Mouse (Mus musculus) lung, postnatal 0 days (tissue): Measurements from ENCODE around the gene Shmt2. TPM values are rescaled to one million over a fixed set of nuclear protein-coding genes. Genes with fewer than 3 reads are reported as not detected.

ENCODE experiments used
- ATAC-seq: fragments of 200-750 bp; cut with Nextera tagmentation; 2 replicates; pipeline ENCODE4 v1.8.0; 2017; ENCODE audit warnings: moderate library complexity
- DNase-seq: peaks from one replicate; pipeline ENCODE4 v3.0.0-alpha.2; 2016; ENCODE audit warnings: low spot score
- H3K27ac ChIP-seq: fragments of 300-500 bp; sonication (generic); 2 replicates; pipeline ENCODE4 v1.5.1; 2014; ENCODE audit warnings: antibody characterized with exemption, mild to moderate bottlenecking, low read length, mixed read lengths
- H3K27me3 ChIP-seq: fragments of 300-500 bp; sonication (generic); replicated peaks from 2 replicates; pipeline ENCODE4 v1.6.1; 2014; ENCODE audit warnings: low read length, mixed read lengths; ENCODE audit not compliant: insufficient read depth
- H3K36me3 ChIP-seq: fragments of 300-500 bp; sonication (generic); 2 replicates; pipeline ENCODE4 v1.6.1; 2014; ENCODE audit warnings: low read length, mixed read lengths; ENCODE audit not compliant: insufficient read depth
- H3K4me1 ChIP-seq: fragments of 300-500 bp; sonication (generic); 2 replicates; pipeline ENCODE4 v1.6.1; 2014; ENCODE audit warnings: antibody characterized with exemption, low read depth, low read length, mixed read lengths; ENCODE audit not compliant: insufficient read depth
- H3K4me2 ChIP-seq: fragments of 300-500 bp; sonication (generic); replicated peaks from 2 replicates; pipeline ENCODE4 v1.6.1; 2014; ENCODE audit warnings: low read depth, mild to moderate bottlenecking, low read length, moderate library complexity, mixed read lengths
- H3K4me3 ChIP-seq: fragments of 300-500 bp; sonication (generic); 2 replicates; pipeline ENCODE4 v1.5.1; 2014; ENCODE audit warnings: low read depth, low read length
- H3K9ac ChIP-seq: fragments of 300-500 bp; sonication (generic); replicated peaks from 2 replicates; pipeline ENCODE4 v1.6.1; 2014; ENCODE audit warnings: low read depth, mild to moderate bottlenecking
- H3K9me3 ChIP-seq: fragments of 300-500 bp; sonication (generic); 2 replicates; pipeline ENCODE4 v1.6.1; 2016; ENCODE audit warnings: low read length, mixed read lengths
- CTCF ChIP-seq: IDR thresholded peaks from 2 replicates; pipeline ENCODE4 v1.5.1; 2016; ENCODE audit warnings: antibody characterized with exemption, mild to moderate bottlenecking
- EP300 ChIP-seq: IDR thresholded peaks from 2 replicates; pipeline ENCODE4 v1.6.1; 2016; ENCODE audit warnings: antibody characterized with exemption, mild to moderate bottlenecking, control low read depth
- WGBS: fragments of 180-500 bp; shearing (Covaris S2); extraction: QIAGEN DNeasy Blood & Tissue Kit; methylation state at CpG from one replicate; pipeline ENCODE4 v1.1.7; 2014; 5-methylcytosine and 5-hydroxymethylcytosine counted together
- polyA plus RNA-seq: library from polyadenylated mRNA; unstranded; fragments of >200 nt; fragmentation: Nextera tagmentation; extraction: Ambion mirVana; gene quantifications from 2 replicates; pipeline ENCODE4 v1.2.1, GENCODE M21; 2015

Gene Shmt2
- polyA plus RNA-seq, 1 experiment from 2014 or later, result 27.1 TPM

DNA sequence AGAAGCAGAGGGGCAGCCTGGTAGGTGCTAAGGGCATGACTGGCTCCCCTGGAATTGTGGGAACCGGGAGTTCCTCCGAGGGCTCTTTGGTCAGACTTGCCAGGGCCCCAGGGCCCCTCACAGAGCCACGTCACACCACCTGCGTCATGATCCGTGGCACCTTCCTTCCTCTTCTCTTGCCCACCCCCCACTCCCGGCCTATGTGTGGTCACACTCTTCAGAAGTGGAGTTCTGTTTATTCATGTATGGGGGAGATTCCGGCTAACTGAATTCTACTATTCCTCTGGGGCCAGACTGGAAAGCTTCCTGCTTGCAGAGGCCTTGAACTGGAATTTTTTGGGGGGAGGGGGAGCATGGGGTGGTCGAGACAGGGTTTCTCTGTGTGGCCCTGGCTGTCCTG is 41.6 kb upstream of the Shmt2 start:
- H3K27ac ChIP-seq, result no peak overlapping the region
- H3K36me3 ChIP-seq, result peaks cover 4% of the 10 kb centered on the region; the same call in 1 of the 2 replicates

DNA sequence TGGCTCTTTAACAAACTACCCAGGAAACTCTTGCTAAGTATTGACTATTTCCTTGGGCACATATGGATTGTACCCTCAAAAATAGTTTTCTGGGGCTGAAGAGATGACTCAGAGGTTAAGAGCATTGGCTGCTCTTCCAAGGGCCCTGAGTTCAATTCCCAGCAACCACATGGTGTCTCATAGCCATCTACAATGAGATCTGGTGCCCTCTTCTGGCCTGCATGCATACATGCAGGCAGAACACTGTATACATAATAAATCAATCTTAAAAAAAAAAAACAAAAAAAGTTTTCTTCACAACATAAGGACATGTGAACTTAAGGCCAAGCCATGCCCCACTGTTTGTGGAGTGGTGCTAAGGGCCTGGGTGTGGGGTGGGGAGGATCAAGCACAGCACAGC is 38.9 kb upstream of the Shmt2 start:
- Histone ChIP-seq H3K9me3 (no peaks in the 10 kb centered on the region), H3K4me3 (no peak overlapping the region), H3K4me2 (no peak overlapping the region), H3K4me1 (no peaks in the 10 kb centered on the region), H3K36me3 (0 out of 2 replicates have a peak, but pooled peaks cover 3% of the 10 kb centered on the region), H3K27me3 (no peaks in the 10 kb centered on the region), H3K9ac (no peak overlapping the region), H3K27ac (no peak overlapping the region)
- ATAC-seq, result no peak
- DNase-seq, result no peak
- TF ChIP-seq CTCF (peak; percentile 57), EP300 (no peak)

More for the DNA sequence above, 41.6 kb upstream of the Shmt2 start:
- ATAC-seq (peak; percentile 50), DNase-seq (peak; percentile 16)
- H3K9me3 ChIP-seq, result no peaks in the 10 kb centered on the region
- no peaks in the 10 kb centered on the region for H3K4me1 ChIP-seq
- H3K9ac ChIP-seq, result no peak overlapping the region
- H3K4me2 ChIP-seq, result no peak overlapping the region
- 45% methylated on average over 8 of the region's 8 CpGs for WGBS
- TF ChIP-seq CTCF (no peak), EP300 (no peak)
- H3K27me3 ChIP-seq, result no peaks in the 10 kb centered on the region
- H3K4me3 ChIP-seq, result no peak overlapping the region

DNA sequence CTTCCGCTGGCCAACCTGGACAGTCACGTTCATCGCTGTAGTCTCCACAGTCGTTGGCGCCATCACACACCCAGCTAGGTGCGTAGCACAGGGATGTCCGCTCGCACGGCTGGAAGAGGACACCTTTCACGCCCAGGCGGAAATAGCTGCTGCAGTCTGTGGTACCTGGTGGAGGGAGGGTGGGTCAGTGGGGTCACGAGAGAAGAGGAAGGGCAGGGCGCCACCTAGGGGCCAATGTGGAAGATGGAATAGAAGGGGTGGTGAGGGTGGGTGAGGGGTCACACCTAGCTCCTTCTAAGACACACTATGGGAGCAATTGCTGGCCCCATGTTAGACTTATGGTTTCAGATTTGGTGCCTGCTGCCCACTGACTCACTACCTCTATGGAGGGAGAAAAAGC is 35.2 kb upstream of the Shmt2 start:
- Histone ChIP-seq H3K4me2 (no peak overlapping the region), H3K27me3 (no peaks in the 10 kb centered on the region), H3K4me3 (no peak overlapping the region), H3K4me1 (no peaks in the 10 kb centered on the region), H3K9ac (no peak overlapping the region), H3K36me3 (0 out of 2 replicates have a peak, but pooled peaks cover 8% of the 10 kb centered on the region), H3K27ac (no peak overlapping the region), H3K9me3 (no peaks in the 10 kb centered on the region)
- no peak for DNase-seq
- no peak for ATAC-seq
- 89% methylated on average over 13 of the region's 13 CpGs for WGBS
- TF ChIP-seq CTCF (peak; percentile 45), EP300 (no peak)

DNA sequence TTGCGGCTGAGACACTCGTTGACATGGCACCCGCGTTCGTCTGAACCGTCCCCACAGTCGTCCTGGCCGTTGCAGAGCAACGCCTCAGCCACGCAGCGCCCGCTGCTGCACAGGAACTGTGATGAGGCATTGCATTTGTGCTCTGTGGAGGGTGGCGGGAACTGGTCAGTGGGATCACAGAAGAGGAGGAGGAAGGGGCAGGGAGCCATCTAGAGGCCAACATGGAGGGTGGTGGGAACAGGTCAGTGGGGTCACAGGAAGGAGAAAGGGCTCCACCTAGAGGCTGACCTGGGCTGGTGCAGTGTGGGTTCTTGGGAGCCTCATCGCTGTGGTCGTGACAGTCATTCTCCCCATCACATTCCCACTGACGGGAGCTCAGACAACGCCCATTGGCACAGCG is 33.5 kb upstream of the Shmt2 start:
- H3K9ac ChIP-seq, result no peak overlapping the region
- peak; percentile 43 for ATAC-seq
- 65% methylated on average over 18 of the region's 18 CpGs for WGBS
- no peak overlapping the region for H3K27ac ChIP-seq
- H3K36me3 ChIP-seq, result peaks cover 14% of the 10 kb centered on the region; the same call in 1 of the 2 replicates
- H3K4me3 ChIP-seq, result no peak overlapping the region
- no peak for TF ChIP-seq EP300
- TF ChIP-seq CTCF, result peak; percentile 78
- peak; percentile 52 for DNase-seq
- H3K9me3 ChIP-seq, result no peaks in the 10 kb centered on the region
- no peak overlapping the region for H3K4me2 ChIP-seq
- no peaks in the 10 kb centered on the region for H3K4me1 ChIP-seq
- H3K27me3 ChIP-seq, result no peaks in the 10 kb centered on the region

DNA sequence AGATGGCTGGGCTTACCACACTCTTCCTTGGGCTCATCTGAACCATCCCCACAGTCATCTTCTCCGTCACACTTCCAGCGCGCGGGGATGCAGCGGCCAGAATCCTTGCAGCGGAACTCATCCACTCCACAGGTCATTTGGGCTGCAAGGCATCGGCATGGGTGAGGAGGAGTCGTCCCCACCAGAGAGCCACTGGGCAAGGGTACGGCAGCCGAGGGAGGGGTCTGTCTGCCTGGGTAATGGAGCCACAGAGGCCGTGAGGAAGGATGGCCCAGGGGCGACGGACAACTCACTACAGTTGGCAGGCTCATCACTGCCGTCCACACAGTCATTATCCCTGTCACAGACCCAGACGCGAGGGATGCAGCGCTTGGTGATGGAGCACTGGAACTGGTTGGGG is 27.6 kb upstream of the Shmt2 start:
- no peaks in the 10 kb centered on the region for H3K27me3 ChIP-seq
- H3K36me3 ChIP-seq, result peaks cover 30% of the 10 kb centered on the region
- no peak overlapping the region for H3K4me2 ChIP-seq
- no peak overlapping the region for H3K4me3 ChIP-seq
- H3K4me1 ChIP-seq, result no peaks in the 10 kb centered on the region
- TF ChIP-seq EP300 (no peak), CTCF (no peak)
- H3K27ac ChIP-seq, result no peak overlapping the region
- 87% methylated on average over 17 of the region's 17 CpGs for WGBS
- DNase-seq, result no peak
- H3K9ac ChIP-seq, result no peak overlapping the region
- no peaks in the 10 kb centered on the region for H3K9me3 ChIP-seq
- no peak for ATAC-seq

DNA sequence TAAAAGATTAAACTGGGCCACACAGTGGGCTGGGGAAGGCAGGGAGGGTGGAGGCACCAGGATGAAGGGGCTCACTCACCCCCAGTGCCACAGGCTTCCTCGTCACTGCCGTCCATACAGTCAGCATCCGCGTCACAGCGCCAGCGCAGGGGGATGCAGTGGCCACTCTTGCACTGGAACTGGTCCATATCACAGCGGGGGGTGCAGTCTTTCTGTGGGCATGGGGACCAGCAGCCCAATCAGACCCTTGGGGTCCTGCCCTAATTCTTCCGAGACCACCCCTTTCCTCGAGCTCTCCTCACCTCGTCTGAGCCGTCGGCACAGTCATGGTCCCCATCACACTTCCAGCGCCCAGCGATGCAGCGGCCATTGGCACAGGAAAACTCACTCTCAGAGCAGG is 26.0 kb upstream of the Shmt2 start:
- TF ChIP-seq CTCF, result no peak
- TF ChIP-seq EP300, result no peak

DNA sequence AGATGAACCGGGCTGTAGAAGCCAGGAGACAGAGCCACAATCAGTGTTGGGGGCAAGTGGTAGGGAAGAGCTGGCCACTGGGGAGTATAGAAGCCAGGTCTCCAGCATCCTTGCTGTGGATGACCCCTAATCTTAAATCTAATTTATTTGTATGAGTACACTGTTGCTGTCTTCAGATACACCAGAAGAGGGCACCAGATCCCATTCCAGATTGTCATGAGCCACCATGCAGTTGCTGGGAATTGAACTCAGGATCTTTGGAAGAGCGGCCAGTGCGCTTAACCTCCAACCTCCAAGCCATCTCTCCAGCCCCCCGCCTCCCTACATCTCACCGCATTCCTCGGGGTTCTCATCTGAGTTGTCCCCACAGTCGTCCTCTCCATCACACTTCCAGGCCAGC is 24.3 kb upstream of the Shmt2 start:
- no peak overlapping the region for H3K9ac ChIP-seq
- H3K4me1 ChIP-seq, result no peaks in the 10 kb centered on the region
- peaks cover 18% of the 10 kb centered on the region; the same call in 1 of the 2 replicates for H3K36me3 ChIP-seq
- ATAC-seq, result no peak
- no peak overlapping the region for H3K4me3 ChIP-seq
- H3K27ac ChIP-seq, result no peak overlapping the region
- no peak for TF ChIP-seq EP300
- peak; percentile 51 for TF ChIP-seq CTCF
- no peaks in the 10 kb centered on the region for H3K9me3 ChIP-seq
- no peak for DNase-seq
- 84% methylated on average over 7 of the region's 7 CpGs for WGBS
- no peak overlapping the region for H3K4me2 ChIP-seq
- H3K27me3 ChIP-seq, result no peaks in the 10 kb centered on the region

More for the DNA sequence above, 26.0 kb upstream of the Shmt2 start:
- Histone ChIP-seq H3K4me2 (no peak overlapping the region), H3K36me3 (peaks cover 28% of the 10 kb centered on the region), H3K9ac (no peak overlapping the region), H3K4me1 (no peaks in the 10 kb centered on the region), H3K27me3 (no peaks in the 10 kb centered on the region), H3K9me3 (no peaks in the 10 kb centered on the region), H3K4me3 (no peak overlapping the region), H3K27ac (no peak overlapping the region)
- ATAC-seq (no peak), DNase-seq (no peak)
- WGBS, result 92% methylated on average over 15 of the region's 15 CpGs
